22 mouse cellular contexts compared by ENCODE assay signal in the genomic region with DNA sequence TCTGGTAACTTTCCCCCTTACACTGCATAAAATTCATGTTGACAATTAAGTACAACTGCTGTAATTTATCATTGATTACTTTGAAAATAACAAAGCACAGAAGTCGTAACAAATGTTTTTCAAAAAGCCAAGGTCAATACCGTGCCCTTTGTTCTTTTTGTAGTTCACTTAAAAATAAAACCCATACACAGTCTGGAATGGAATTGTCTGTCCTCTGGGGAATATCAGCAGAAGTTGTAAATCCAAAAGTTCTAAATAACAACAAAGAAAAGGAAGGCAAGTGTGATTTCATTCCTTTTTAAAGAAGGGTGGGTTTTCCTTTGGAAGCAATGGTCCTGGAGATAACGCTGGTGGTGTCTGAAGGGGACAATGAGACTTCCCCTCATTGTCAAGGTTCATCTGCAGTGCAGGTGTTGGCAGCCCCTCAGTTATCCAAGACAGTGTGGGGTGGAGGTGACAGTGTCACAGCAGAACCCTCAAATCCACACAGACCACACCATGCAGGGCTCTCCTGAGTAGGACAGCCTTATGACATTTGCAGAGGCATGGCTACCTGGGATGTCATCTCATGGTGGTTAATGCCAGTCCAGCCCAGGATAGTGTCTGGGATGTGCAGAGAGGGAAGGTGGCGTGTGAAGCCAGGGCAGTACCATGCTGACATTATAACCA. TPM values are rescaled to one million over a fixed set of nuclear protein-coding genes. Genes with fewer than 3 reads are reported as not detected.
DNase-seq lines count a peak whose midpoint lies in the region; ATAC-seq and TF ChIP-seq lines count a peak whose summit lies in the region.
"Had no signal": no experiment of that assay in that cellular context is flagged by ENCODE, and none has a peak within 500 bp of the region (broad histone marks: within the 10 kb centered on the region; RNA-seq: fewer than 3 reads in every experiment).

No protein-coding gene starts in this region.

- no peaks in the 10 kb centered on the region for H3K27me3 ChIP-seq in heart, adult 2 months (ENCODE audit: control insufficient read depth, insufficient read depth, low read length)
- no peaks in the 10 kb centered on the region for H3K27me3 ChIP-seq in heart, embryonic 12.5 days (replicated peaks)
- H3K27me3 ChIP-seq in midbrain, embryonic 11.5 days (ENCODE audit: control insufficient read depth, insufficient read depth, low read length), result no peaks in the 10 kb centered on the region
- H3K27me3 ChIP-seq: forebrain, embryonic 15.5 days; heart, embryonic 15.5 days; hindbrain, embryonic 13.5 days had no signal

- H3K9me3 ChIP-seq in heart, embryonic 12.5 days (replicated peaks), result no peaks in the 10 kb centered on the region
- no peaks in the 10 kb centered on the region for H3K9me3 ChIP-seq in midbrain, embryonic 11.5 days (ENCODE audit: control insufficient read depth, low read length)
- H3K9me3 ChIP-seq: embryonic facial prominence, embryonic 10.5 days; forebrain, embryonic 15.5 days; heart, embryonic 10.5 days; heart, embryonic 15.5 days; hindbrain, embryonic 13.5 days had no signal

- H3K27ac ChIP-seq in heart, adult 2 months, result peak overlapping the region; percentile 73
- no peak overlapping the region for H3K27ac ChIP-seq in heart, embryonic 12.5 days (ENCODE audit: poor library complexity, severe bottlenecking)
- no peak overlapping the region for H3K27ac ChIP-seq in midbrain, embryonic 11.5 days (ENCODE audit: low read depth, low read length)
- H3K27ac ChIP-seq: embryonic facial prominence, embryonic 10.5 days; forebrain, embryonic 15.5 days; heart, embryonic 10.5 days; heart, embryonic 15.5 days; hindbrain, embryonic 13.5 days; hindbrain, postnatal 0 days had no signal

- no peak for TF ChIP-seq CTCF in heart, adult 2 months (IDR thresholded peaks at IDR 0.05)

- DNase-seq in adrenal gland, adult (ENCODE audit: inconsistent age in 2 of 2, low spot score in 1 of 2), result peak; percentile 27 to 55
- no peak for DNase-seq in adrenal gland, adult 18-20 months (ENCODE audit: low spot score in 2 of 2)
- DNase-seq in heart, adult 2 months, result peak in 1 of 2 experiments; percentile 21
- DNase-seq in kidney, adult 9 months, result peak; percentile 43
- no peak for DNase-seq in kidney, adult 18-20 months
- no peak for DNase-seq in midbrain, embryonic 11.5 days (ENCODE audit: low spot score, missing footprints)
- DNase-seq: adrenal gland, adult 2 months; adrenal gland, postnatal 25 days; B cell, adult 2 months; cerebellum, adult 2 months; cerebellum, postnatal 10 days; gastrocnemius, postnatal 14 days; heart, postnatal 14 days had no signal

- H3K4me2 ChIP-seq in heart, embryonic 12.5 days, result no peak overlapping the region
- no peak overlapping the region for H3K4me2 ChIP-seq in midbrain, embryonic 11.5 days
- H3K4me2 ChIP-seq: forebrain, embryonic 15.5 days; heart, embryonic 15.5 days; hindbrain, embryonic 13.5 days had no signal

- 54% methylated on average over 4 of the region's 4 CpGs for WGBS in heart, adult 2 months
- WGBS in heart, embryonic 12.5 days, result 75% methylated on average over 4 of the region's 4 CpGs
- 88% methylated on average over 4 of the region's 4 CpGs for WGBS in midbrain, embryonic 11.5 days

- TF ChIP-seq POLR2A in heart, adult 2 months (IDR thresholded peaks at IDR 0.05; ENCODE audit: insufficient read depth, low read depth, low read length), result no peak

- no peaks in the 10 kb centered on the region for H3K79me2 ChIP-seq in heart, adult 2 months (replicated peaks; ENCODE audit: control insufficient read depth, insufficient read depth, low read length)

- no peak overlapping the region for H3K4me3 ChIP-seq in heart, adult 2 months
- H3K4me3 ChIP-seq in heart, embryonic 12.5 days, result no peak overlapping the region
- no peak overlapping the region for H3K4me3 ChIP-seq in midbrain, embryonic 11.5 days (ENCODE audit: low read depth, low read length)
- H3K4me3 ChIP-seq: embryonic facial prominence, embryonic 10.5 days; forebrain, embryonic 15.5 days; heart, embryonic 10.5 days; heart, embryonic 15.5 days; hindbrain, embryonic 13.5 days had no signal

- H3K9ac ChIP-seq in heart, adult 2 months (ENCODE audit: low read depth, low read length), result no peak overlapping the region
- no peak overlapping the region for H3K9ac ChIP-seq in heart, embryonic 12.5 days
- H3K9ac ChIP-seq in midbrain, embryonic 11.5 days (ENCODE audit: low read length), result no peak overlapping the region
- H3K9ac ChIP-seq: forebrain, embryonic 15.5 days; heart, embryonic 15.5 days; hindbrain, embryonic 13.5 days had no signal

- peaks cover 57% of the 10 kb centered on the region for H3K36me3 ChIP-seq in heart, adult 2 months (ENCODE audit: control insufficient read depth, insufficient read depth, low read length)
- no peaks in the 10 kb centered on the region for H3K36me3 ChIP-seq in heart, embryonic 12.5 days
- no peaks in the 10 kb centered on the region for H3K36me3 ChIP-seq in midbrain, embryonic 11.5 days (ENCODE audit: control insufficient read depth, insufficient read depth, low read length)
- H3K36me3 ChIP-seq: embryonic facial prominence, embryonic 10.5 days; forebrain, embryonic 15.5 days; G1E; heart, embryonic 10.5 days; heart, embryonic 15.5 days; hindbrain, embryonic 13.5 days had no signal

- ATAC-seq in heart, embryonic 12.5 days (ENCODE audit: insufficient number of reproducible peaks, low FRiP score), result no peak
- ATAC-seq in midbrain, embryonic 11.5 days (ENCODE audit: low FRiP score), result no peak
- ATAC-seq: CD4-positive, CD25-positive, alpha-beta regulatory T cell, adult 4 months; forebrain, embryonic 15.5 days; hindbrain, postnatal 0 days had no signal

- H3K4me1 ChIP-seq in heart, adult 2 months (ENCODE audit: control insufficient read depth, insufficient read depth, low read length), result peaks cover 12% of the 10 kb centered on the region
- no peaks in the 10 kb centered on the region for H3K4me1 ChIP-seq in heart, embryonic 12.5 days (replicated peaks)
- H3K4me1 ChIP-seq in midbrain, embryonic 11.5 days (ENCODE audit: control insufficient read depth, insufficient read depth, low read length), result no peaks in the 10 kb centered on the region
- H3K4me1 ChIP-seq: embryonic facial prominence, embryonic 10.5 days; forebrain, embryonic 15.5 days; heart, embryonic 10.5 days; hindbrain, embryonic 13.5 days had no signal

- intact Hi-C loops in heart, adult 2 months (cut with DNase I), result loop anchor here (10.0 kb wide), 1 partner anchor 1352 kb away; a partner anchor contains a TSS

- 0 out of 2 replicates have a peak, but pooled peaks have one; percentile 39 for TF ChIP-seq EP300 in heart, adult 2 months (IDR thresholded peaks at IDR 0.05; ENCODE audit: insufficient read depth, low read depth, low read length)

RNA-seq across cellular contexts. Expression of a gene that starts 9.7 kb away (rescaled TPM):
- 10 to 100 TPM; 12.3 to 17.7 TPM for total RNA-seq in adrenal gland, adult 18-20 months (2021)
- total RNA-seq in heart, adult 2 months (2021), result 10 to 100 TPM in 1 of 2 experiments, 1 to 10 TPM in 1; 7.4 to 14.4 TPM
- polyA plus RNA-seq in heart, adult 2 months (2012; rRNA removed), result 6.9 and 8.2 TPM in 2 replicates
- polyA plus RNA-seq in heart, embryonic 12.5 days (2016; fragmentation: Nextera tagmentation; extraction: Ambion mirVana), result 1.2 and 1.5 TPM in 2 replicates
- 0.14 and 0.18 TPM in 2 replicates for polyA plus RNA-seq in midbrain, embryonic 11.5 days (2014; fragmentation: Nextera tagmentation; extraction: Ambion mirVana)
- polyA plus RNA-seq: G1E had no signal

RNA-seq across cellular contexts. Expression of a gene that starts 22.5 kb away (rescaled TPM):
- 10 to 100 TPM; 10.2 to 17.1 TPM for total RNA-seq in adrenal gland, adult 18-20 months (2021)
- 1 to 10 TPM; 4.2 to 4.5 TPM for total RNA-seq in heart, adult 2 months (2021)
- polyA plus RNA-seq in heart, adult 2 months (2012; rRNA removed), result 3.8 and 6.6 TPM in 2 replicates
- polyA plus RNA-seq in heart, embryonic 12.5 days (2016; fragmentation: Nextera tagmentation; extraction: Ambion mirVana), result 5.3 and 6.4 TPM in 2 replicates
- polyA plus RNA-seq in midbrain, embryonic 11.5 days (2014; fragmentation: Nextera tagmentation; extraction: Ambion mirVana), result 7.6 and 7.8 TPM in 2 replicates
- polyA plus RNA-seq: G1E had no signal

RNA-seq across cellular contexts. Expression of a gene that starts 31.5 kb away (rescaled TPM):
- 10 to 100 TPM; 18.6 to 19.2 TPM for total RNA-seq in adrenal gland, adult 18-20 months (2021)
- 10 to 100 TPM; 12.7 to 13.4 TPM for total RNA-seq in heart, adult 2 months (2021)
- 11.5 and 17.2 TPM in 2 replicates for polyA plus RNA-seq in heart, adult 2 months (2012; rRNA removed)
- polyA plus RNA-seq in heart, embryonic 12.5 days (2016; fragmentation: Nextera tagmentation; extraction: Ambion mirVana), result 10.0 and 11.3 TPM in 2 replicates
- 24.7 and 25.5 TPM in 2 replicates for polyA plus RNA-seq in midbrain, embryonic 11.5 days (2014; fragmentation: Nextera tagmentation; extraction: Ambion mirVana)
- polyA plus RNA-seq: G1E had no signal

Comparison
In these comparisons a context has a peak if more than half of its experiments do, and no peak if none do; other contexts are left out.
1. DNase-seq: peak in adrenal gland, adult (2 of 2) and kidney, adult 9 months (single experiment); none in adrenal gland, adult 18-20 months (0 of 2), kidney, adult 18-20 months (single experiment) and midbrain, embryonic 11.5 days (single experiment).